Mouse (Mus musculus) midbrain, embryonic 15.5 days (tissue): ENCODE results near the gene Dusp13. TPM values are rescaled to one million over a fixed set of nuclear protein-coding genes. Genes with fewer than 3 reads are reported as not detected.

Experiments
- ATAC-seq: fragments of 200-750 bp; cut with Nextera tagmentation; replicated peaks from 2 replicates; pipeline ENCODE4 v1.8.0; 2017; ENCODE audit warnings: moderate TSS enrichment
- H3K27ac ChIP-seq: fragments of 300-500 bp; sonication (generic); 2 replicates; pipeline ENCODE4 v1.5.1; 2015; ENCODE audit warnings: mild to moderate bottlenecking, inconsistent platforms
- H3K27me3 ChIP-seq: fragments of 300-500 bp; sonication (generic); replicated peaks from 2 replicates; pipeline ENCODE4 v1.6.1; 2015; ENCODE audit warnings: inconsistent platforms
- H3K36me3 ChIP-seq: fragments of 300-500 bp; sonication (generic); replicated peaks from 2 replicates; pipeline ENCODE4 v1.6.1; 2015; ENCODE audit warnings: inconsistent platforms
- H3K4me1 ChIP-seq: fragments of 300-500 bp; sonication (generic); 2 replicates; pipeline ENCODE4 v1.6.1; 2015; ENCODE audit warnings: inconsistent platforms
- H3K4me2 ChIP-seq: fragments of 300-500 bp; sonication (generic); 2 replicates; pipeline ENCODE4 v1.6.1; 2015; ENCODE audit warnings: inconsistent platforms, mild to moderate bottlenecking, moderate library complexity
- H3K4me3 ChIP-seq: fragments of 300-500 bp; sonication (generic); 2 replicates; pipeline ENCODE4 v1.5.1; 2015; ENCODE audit warnings: mild to moderate bottlenecking, inconsistent platforms
- H3K9ac ChIP-seq: fragments of 300-500 bp; sonication (generic); 2 replicates; pipeline ENCODE4 v1.6.1; 2015; ENCODE audit warnings: mild to moderate bottlenecking, inconsistent platforms
- H3K9me3 ChIP-seq: fragments of 300-500 bp; sonication (generic); 2 replicates; pipeline ENCODE4 v1.6.1; 2016; ENCODE audit warnings: inconsistent platforms
- WGBS: fragments of 180-500 bp; shearing (Covaris S2); methylation state at CpG from one replicate; pipeline ENCODE4 v1.1.7; 2015; ENCODE audit warnings: mixed read lengths; 5-methylcytosine and 5-hydroxymethylcytosine counted together
- polyA plus RNA-seq: library from polyadenylated mRNA; unstranded; fragments of >200 nt; fragmentation: Nextera tagmentation; extraction: Ambion mirVana; gene quantifications from 2 replicates; pipeline ENCODE4 v1.2.1, GENCODE M21; 2015

The Dusp13 gene
- polyA plus RNA-seq, 1 experiment from 2014 or later, result not detected

DNA sequence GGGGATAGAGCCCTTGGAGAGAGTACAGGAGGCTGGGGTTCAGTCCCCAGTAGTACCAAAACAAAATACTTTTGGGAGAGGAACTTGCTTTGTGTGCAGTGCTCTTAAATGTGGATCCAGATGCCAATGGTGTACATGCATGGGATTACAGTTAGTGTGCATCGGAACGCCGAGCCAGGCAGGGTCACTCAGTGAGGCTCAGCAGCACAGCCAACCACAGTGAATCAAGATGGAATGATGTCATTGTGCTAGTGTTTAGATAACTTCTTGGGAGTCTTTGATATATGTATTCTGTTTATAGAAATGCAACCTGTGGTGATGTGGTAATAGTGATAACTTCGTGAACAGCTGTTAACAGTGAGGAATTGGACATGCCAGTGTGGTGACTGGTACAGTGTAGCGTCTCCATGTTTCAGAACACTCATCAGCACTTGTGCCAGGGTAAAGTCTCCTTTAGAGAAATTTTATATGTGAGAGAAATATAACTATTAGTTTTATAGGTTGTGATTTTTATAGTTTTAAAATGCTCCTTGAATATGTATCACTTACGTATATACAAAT is 15.5 kb upstream of the Dusp13 start:
- 92% methylated on average over 6 of the region's 6 CpGs for WGBS
- Histone ChIP-seq H3K9me3 (no peaks in the 10 kb centered on the region), H3K4me3 (no peak overlapping the region), H3K36me3 (no peaks in the 10 kb centered on the region), H3K9ac (no peak overlapping the region), H3K4me2 (no peak overlapping the region), H3K27me3 (no peaks in the 10 kb centered on the region), H3K27ac (no peak overlapping the region), H3K4me1 (0 out of 2 replicates have a peak, but pooled peaks cover 10% of the 10 kb centered on the region)
- no peak for ATAC-seq

DNA sequence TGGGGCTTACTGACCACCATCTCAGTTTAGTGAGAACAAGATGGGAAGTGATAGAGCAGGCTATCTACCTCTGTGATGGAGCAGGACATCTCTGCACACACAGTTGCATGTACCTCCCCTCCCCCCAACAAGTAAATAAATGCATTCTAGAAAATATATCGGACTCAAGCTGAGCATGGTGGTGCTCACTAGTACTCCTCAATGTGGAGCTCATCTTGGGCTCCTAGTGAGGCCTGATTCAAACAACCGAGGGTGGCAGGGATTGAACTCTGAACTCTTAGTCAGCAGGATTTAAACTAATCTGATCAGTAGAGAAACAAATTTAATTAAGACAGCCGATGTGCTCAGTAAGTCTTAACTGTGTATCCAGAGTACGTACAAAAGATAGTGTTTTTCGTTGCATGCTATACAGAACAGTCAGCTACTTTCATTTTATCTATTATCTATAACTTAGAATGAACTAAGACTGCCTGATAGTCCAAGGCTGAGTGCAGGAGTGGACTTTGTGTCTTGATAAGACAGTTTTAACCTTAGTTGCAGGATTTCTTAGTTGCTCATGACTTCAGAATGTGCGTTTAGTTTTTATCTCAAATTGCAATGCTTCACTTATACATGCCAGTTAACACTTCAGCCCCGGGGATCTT is 14.9 kb upstream of the Dusp13 start:
- ATAC-seq, result no peak
- no peak overlapping the region for H3K27ac ChIP-seq
- H3K4me3 ChIP-seq, result no peak overlapping the region
- H3K9ac ChIP-seq, result no peak overlapping the region
- no peaks in the 10 kb centered on the region for H3K27me3 ChIP-seq
- no peaks in the 10 kb centered on the region for H3K36me3 ChIP-seq
- H3K4me1 ChIP-seq, result 0 out of 2 replicates have a peak, but pooled peaks cover 10% of the 10 kb centered on the region
- 72% methylated on average over 7 of the region's 7 CpGs for WGBS
- H3K9me3 ChIP-seq, result no peaks in the 10 kb centered on the region
- no peak overlapping the region for H3K4me2 ChIP-seq

DNA sequence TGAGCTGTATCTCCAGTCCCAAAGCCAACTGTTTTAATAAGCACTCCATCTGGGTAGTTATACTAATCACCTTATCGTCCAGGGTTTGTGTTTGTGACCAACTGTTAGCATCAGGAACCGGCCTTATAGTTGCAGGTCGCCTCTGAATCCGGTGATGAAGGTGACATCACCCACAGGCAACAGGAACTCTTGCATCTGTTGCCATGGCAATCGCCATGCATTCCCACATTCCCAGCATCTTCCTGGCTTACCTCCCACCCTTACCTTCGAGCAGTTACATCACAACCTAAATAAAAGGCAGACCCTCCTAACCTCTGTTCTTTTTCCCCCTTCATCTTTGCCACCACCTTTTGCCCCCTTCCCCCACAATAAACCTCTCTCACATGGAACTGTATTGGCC is 13.7 kb upstream of the Dusp13 start:
- Histone ChIP-seq H3K27ac (no peak overlapping the region), H3K4me1 (0 out of 2 replicates have a peak, but pooled peaks cover 10% of the 10 kb centered on the region), H3K4me3 (no peak overlapping the region), H3K9me3 (no peaks in the 10 kb centered on the region), H3K9ac (no peak overlapping the region), H3K36me3 (no peaks in the 10 kb centered on the region), H3K4me2 (no peak overlapping the region), H3K27me3 (no peaks in the 10 kb centered on the region)
- no peak for ATAC-seq
- WGBS, result 87% methylated on average over 6 of the region's 6 CpGs

DNA sequence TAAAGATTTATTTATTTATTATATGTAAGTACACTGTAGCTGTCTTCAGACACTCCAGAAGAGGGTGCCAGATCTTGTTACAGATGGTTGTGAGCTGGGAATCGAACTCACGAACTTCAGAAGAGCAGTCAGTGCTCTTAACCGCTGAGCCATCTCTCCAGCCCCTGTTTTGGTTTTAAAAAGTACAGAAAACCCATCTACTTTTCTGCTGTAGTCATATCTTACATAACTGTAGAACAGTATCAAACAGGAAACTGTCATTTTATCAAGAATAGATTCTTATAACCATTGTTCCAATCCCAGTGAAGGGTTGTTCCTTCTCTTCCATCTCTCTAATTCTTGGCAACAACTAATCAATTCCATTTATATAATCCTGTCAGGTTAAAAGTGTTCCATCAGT is 12.8 kb upstream of the Dusp13 start:
- Histone ChIP-seq H3K4me2 (no peak overlapping the region), H3K4me3 (no peak overlapping the region), H3K27ac (no peak overlapping the region), H3K4me1 (0 out of 2 replicates have a peak, but pooled peaks cover 10% of the 10 kb centered on the region), H3K9me3 (no peaks in the 10 kb centered on the region), H3K27me3 (no peaks in the 10 kb centered on the region), H3K9ac (no peak overlapping the region), H3K36me3 (no peaks in the 10 kb centered on the region)
- 92% methylated on average over 3 of the region's 3 CpGs for WGBS
- ATAC-seq, result no peak

DNA sequence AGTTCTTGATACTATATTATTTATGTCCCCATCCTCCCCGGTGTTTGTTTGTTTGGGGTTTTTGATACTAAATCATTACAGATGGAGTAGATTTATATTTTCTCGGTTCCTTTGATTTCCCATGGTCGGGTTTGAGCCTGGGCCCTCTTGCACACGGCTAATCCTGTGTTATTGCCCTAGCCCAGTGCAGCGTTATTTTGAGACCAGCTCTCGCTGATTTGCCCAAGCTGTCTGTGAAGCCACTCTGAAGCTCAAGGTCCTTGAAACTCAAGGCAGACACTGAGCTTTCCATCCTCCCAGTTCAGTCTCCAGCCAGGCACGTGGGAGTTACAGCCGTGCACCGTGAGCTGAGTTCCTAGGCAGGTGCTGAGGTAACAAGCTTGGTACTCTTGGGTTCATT is 10.6 kb upstream of the Dusp13 start:
- H3K36me3 ChIP-seq, result no peaks in the 10 kb centered on the region
- ATAC-seq, result no peak

DNA sequence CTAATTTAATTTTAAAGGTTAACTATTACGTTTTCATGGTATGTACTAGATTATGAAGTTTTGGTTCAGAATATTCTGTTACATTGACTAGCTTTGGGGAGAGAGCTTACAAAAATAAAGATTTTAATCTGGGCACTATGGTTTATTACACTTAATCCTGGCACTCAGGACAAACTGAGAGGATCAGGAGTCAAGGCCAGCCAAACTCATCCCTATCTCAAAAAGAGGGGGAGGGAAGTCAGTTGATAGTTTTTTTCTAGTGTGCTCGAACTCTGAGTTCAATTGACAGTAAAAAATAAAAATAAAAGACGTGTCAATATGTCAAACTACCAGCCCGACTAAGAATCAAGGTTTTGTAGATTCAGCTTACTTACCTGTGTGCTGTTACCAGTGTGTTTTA is 2.4 kb upstream of the Dusp13 start:
- H3K4me3 ChIP-seq, result no peak overlapping the region
- H3K9me3 ChIP-seq, result no peaks in the 10 kb centered on the region
- H3K9ac ChIP-seq, result no peak overlapping the region
- peaks cover 19% of the 10 kb centered on the region for H3K4me1 ChIP-seq
- WGBS, result 82% methylated on average over 4 of the region's 4 CpGs
- no peaks in the 10 kb centered on the region for H3K27me3 ChIP-seq
- no peaks in the 10 kb centered on the region for H3K36me3 ChIP-seq
- no peak overlapping the region for H3K27ac ChIP-seq
- ATAC-seq, result no peak
- H3K4me2 ChIP-seq, result no peak overlapping the region

More for the DNA sequence above, 10.6 kb upstream of the Dusp13 start:
- H3K27ac ChIP-seq, result no peak overlapping the region
- H3K9me3 ChIP-seq, result no peaks in the 10 kb centered on the region
- H3K9ac ChIP-seq, result no peak overlapping the region
- H3K4me2 ChIP-seq, result no peak overlapping the region
- no peaks in the 10 kb centered on the region for H3K27me3 ChIP-seq
- WGBS, result 93% methylated on average over 9 of the region's 9 CpGs
- 0 out of 2 replicates have a peak, but pooled peaks cover 2% of the 10 kb centered on the region for H3K4me1 ChIP-seq
- H3K4me3 ChIP-seq, result no peak overlapping the region

DNA sequence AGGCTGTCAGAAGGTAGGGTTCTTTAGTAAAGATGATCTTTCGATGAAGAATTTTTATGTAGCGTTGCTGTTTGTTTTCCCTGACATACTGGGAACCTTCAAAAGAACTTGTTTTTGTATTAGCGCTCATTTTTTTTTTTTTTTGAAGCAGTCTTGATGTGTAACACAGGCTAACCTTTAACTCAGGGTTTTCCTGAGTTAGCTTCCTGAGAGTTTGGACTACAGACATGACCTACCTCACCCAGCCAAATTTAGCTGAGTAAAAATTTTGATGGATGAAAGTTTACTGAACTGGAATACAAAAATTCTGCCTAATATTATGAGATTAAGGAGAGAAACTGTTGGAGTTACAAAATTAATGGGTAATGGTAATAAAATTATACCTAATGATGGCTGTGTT is 1.4 kb upstream of the Dusp13 start:
- Histone ChIP-seq H3K4me1 (peaks cover 19% of the 10 kb centered on the region), H3K9me3 (no peaks in the 10 kb centered on the region), H3K9ac (no peak overlapping the region; the same call in 1 of the 2 replicates), H3K27ac (no peak overlapping the region), H3K4me3 (no peak overlapping the region), H3K4me2 (peak overlapping the region; percentile 69), H3K36me3 (no peaks in the 10 kb centered on the region), H3K27me3 (no peaks in the 10 kb centered on the region)
- 85% methylated on average over 3 of the region's 3 CpGs for WGBS
- ATAC-seq, result no peak

DNA sequence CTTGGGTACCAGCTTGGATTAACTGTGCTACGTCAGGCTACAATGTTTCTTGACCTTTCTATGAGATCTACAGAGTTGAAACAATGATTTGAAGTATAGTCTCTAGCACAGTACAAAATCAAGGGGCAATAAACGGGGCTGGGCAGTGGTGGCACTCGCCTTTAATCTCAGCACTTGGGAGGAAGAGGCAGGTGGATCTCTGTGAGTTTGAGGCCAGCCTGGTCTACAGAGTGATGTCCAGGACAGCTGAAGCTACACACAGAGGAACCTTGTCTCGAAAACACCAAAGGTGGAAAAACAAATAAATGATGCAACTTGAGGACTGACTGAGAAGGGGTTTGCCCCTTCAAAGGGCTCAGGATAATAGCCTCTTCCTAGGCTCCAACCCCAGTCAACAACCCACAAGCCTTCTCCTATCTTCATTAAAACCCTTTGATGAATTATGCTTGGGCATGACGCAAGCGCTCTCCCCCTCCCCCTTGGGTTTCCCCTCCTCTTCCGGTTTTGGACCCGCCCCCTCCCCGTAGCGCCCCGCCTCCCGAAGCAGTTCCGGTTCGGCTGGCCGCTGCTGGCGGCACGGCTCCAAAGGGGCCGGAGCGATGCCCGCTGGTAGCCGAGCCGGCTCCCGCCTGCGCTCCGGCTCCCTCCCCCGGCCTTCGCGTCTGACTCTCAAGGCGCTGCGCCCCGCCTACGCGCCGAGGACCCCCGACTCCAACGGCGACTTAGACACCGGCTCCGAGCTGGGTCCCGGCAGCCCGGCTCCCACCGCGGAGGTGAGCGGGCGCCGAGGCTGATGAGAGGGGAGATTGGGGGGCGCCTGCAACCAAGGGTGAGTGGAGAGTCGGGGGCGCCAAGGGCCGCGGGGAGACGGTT is 737 bp downstream of the Dusp13 start, which contains the start of gene Samd8:
TSS of gene Samd8 (plus strand) at position 524 of the 873 bp plus-strand sequence.
- H3K9me3 ChIP-seq, result no peaks in the 10 kb centered on the region
- H3K36me3 ChIP-seq, result no peaks in the 10 kb centered on the region
- 7% methylated on average over 49 of the region's 52 CpGs for WGBS
- H3K4me2 ChIP-seq, result peak within 1 kb of the TSS; percentile 69
- H3K4me3 ChIP-seq, result peak within 1 kb of the TSS; percentile 83
- no peaks in the 10 kb centered on the region for H3K27me3 ChIP-seq
- peak; percentile 85 for ATAC-seq
- H3K4me1 ChIP-seq, result peaks cover 19% of the 10 kb centered on the region
- peak within 1 kb of the TSS; percentile 79 for H3K9ac ChIP-seq
- H3K27ac ChIP-seq, result peak within 1 kb of the TSS; percentile 89

DNA sequence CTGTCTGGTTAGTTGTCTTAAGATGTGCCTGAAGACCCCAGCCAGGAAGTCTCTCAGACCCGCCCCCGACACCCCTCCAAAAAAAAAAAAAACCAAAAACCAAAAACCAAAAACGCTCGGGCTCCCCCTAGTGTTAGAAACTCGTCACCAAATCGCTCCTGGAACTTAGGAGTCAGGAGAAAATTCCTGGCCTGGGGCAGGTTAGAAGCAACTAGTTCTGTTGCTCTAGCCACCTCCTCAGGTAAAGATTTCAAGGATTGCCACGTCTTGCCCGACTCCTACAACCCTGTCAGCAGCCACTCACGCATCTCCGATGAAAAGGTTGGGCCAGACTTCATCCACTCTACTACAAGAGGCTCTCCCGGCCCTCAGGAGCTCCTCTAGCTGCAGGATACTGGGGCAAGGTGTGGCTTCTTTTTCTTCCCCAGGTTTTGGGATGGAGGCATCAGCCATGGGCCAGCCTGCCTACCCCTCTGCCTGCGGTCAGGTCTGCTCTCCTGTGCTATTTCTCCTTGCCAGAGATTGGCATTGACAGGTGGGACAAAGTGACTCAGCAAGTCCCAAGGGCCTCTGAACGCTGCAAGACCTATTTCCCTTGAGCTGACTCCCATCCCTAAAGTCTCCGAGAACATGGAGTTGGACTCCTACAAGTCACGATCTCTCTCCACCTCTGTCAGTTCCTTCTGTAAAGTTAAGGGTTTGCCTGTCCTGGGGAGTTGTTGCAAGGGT is 2.7 kb downstream of the Dusp13 start:
- H3K36me3 ChIP-seq, result no peaks in the 10 kb centered on the region
- H3K4me2 ChIP-seq, result no peak overlapping the region
- H3K27ac ChIP-seq, result no peak overlapping the region
- no peak for ATAC-seq
- WGBS, result 43% methylated on average over 15 of the region's 15 CpGs
- H3K9me3 ChIP-seq, result no peaks in the 10 kb centered on the region
- no peak overlapping the region for H3K9ac ChIP-seq
- H3K4me1 ChIP-seq, result peaks cover 15% of the 10 kb centered on the region
- no peak overlapping the region for H3K4me3 ChIP-seq
- no peaks in the 10 kb centered on the region for H3K27me3 ChIP-seq

DNA sequence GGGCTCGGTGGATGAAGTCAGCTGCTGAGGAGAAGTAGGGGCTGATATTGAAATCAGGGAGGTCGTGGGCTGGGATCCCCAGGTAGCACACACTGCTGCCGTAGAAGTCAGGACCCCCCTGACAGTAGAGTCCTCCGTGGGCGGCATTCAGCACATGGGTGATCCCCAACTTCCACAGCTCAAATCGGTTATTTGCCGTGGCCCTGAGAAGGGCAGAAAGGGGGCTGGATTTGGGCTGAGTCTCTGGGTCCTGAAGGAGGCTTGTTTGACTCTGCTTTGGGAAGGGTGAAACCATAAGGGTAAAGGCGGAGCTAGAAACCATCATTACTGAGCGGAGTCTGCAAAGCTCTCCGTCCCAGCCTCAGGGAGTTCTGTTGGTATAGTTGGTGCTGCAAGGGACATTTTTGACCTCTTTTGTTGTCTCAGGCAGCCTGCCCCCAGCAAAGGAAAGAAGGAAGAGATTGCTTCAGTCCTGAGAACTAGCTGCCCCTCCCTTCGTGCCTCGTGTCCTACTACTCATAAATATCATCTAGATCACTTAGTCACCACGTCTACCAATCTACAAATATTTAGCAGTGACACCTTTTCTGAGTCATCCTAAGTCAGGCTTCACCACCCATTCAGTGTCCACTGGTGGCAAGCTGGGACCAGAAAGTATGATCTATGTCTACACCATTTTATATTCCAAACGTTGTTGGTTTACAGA is 3.4 kb downstream of the Dusp13 start:
- no peak overlapping the region for H3K9ac ChIP-seq
- H3K27me3 ChIP-seq, result no peaks in the 10 kb centered on the region
- no peaks in the 10 kb centered on the region for H3K36me3 ChIP-seq
- peaks cover 11% of the 10 kb centered on the region for H3K4me1 ChIP-seq
- no peak overlapping the region for H3K4me3 ChIP-seq
- ATAC-seq, result no peak
- 78% methylated on average over 14 of the region's 14 CpGs for WGBS
- H3K9me3 ChIP-seq, result no peaks in the 10 kb centered on the region
- no peak overlapping the region for H3K4me2 ChIP-seq
- no peak overlapping the region for H3K27ac ChIP-seq

DNA sequence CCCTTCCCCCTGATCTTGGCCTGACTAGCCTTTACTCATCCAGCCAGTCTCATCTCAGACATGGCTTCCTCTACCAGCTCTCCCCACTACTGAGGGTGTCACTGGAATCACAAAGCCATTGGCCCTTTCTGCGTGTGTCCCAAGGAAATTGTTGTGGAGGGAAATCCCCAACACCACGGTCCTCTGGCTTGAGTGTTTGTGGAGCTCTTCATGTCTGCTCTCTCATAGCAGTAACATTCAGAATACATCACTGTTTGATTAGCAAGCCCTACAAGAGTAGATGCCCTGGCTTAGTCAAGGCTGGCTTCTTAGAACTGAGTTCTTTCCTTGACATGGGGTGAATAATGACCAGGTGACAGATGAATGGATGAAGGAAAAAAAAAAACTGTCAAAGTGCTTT is 4.1 kb downstream of the Dusp13 start:
- H3K9ac ChIP-seq, result no peak overlapping the region
- WGBS, result 92% methylated on average over 2 of the region's 2 CpGs
- ATAC-seq, result no peak
- no peak overlapping the region for H3K27ac ChIP-seq
- H3K4me3 ChIP-seq, result no peak overlapping the region
- no peaks in the 10 kb centered on the region for H3K36me3 ChIP-seq
- peaks cover 4% of the 10 kb centered on the region for H3K4me1 ChIP-seq
- no peaks in the 10 kb centered on the region for H3K27me3 ChIP-seq
- no peak overlapping the region for H3K4me2 ChIP-seq
- H3K9me3 ChIP-seq, result no peaks in the 10 kb centered on the region
